Mouse (Mus musculus): ENCODE data around the gene Padi3.

DNA sequence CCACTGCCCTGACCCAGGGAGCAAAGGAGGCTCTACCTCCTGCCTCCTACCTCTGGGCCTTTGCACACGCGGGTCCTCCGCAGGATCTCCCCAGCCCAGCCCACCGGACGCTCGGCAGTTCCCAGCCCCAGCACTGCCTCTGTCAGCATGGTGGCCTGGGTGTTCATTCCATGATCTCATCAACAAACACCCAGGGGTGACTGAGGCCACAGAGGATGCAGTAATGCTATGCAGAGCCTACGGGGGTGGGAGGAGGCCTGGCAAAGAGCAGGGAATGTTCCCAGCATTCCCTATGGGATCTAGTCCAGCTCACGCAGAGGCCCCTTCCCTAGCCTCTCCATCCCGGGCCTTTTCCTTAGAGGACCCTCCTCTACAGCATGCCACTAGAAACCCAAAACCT lies 15.8 kb downstream of the Padi3 start:
- TF ChIP-seq SRF (IDR thresholded peaks at IDR 0.05; ENCODE audit: control insufficient read depth, insufficient read length, low read depth) = no peak
- TF ChIP-seq E2F4 (IDR thresholded peaks at IDR 0.05; ENCODE audit: insufficient read depth) = no peak
- TF ChIP-seq POLR2A (IDR thresholded peaks at IDR 0.05; ENCODE audit: insufficient read length, low read depth) = no peak
- TF ChIP-seq MYOD1 (IDR thresholded peaks at IDR 0.05; ENCODE audit: control insufficient read depth in 1 of 3, insufficient read length in 2 of 3, low read depth in 2 of 3) = no peak
- TF ChIP-seq USF1 (IDR thresholded peaks at IDR 0.05; ENCODE audit: low read depth) = no peak
- no peak for TF ChIP-seq CEBPB (IDR thresholded peaks at IDR 0.05; ENCODE audit: insufficient read depth, poor library complexity, severe bottlenecking)
- TF ChIP-seq MAX (IDR thresholded peaks at IDR 0.05; ENCODE audit: low read depth) = no peak
- no peak for TF ChIP-seq MYOG (IDR thresholded peaks at IDR 0.05; ENCODE audit: control insufficient read depth in 1 of 3, insufficient read depth in 1 of 3, insufficient read length in 2 of 3, low read depth in 2 of 3)
- no peak for TF ChIP-seq POLR2AphosphoS2 (IDR thresholded peaks at IDR 0.05; ENCODE audit: insufficient read length, low read depth)
- TF ChIP-seq TCF12 (IDR thresholded peaks at IDR 0.05; ENCODE audit: insufficient read depth, poor library complexity, severe bottlenecking) = no peak
- TF ChIP-seq TCF3 (IDR thresholded peaks at IDR 0.05; ENCODE audit: insufficient read length, low read depth) = no peak
